Mouse (Mus musculus): Measurements from ENCODE around the gene Olfr117. TPM values are rescaled to one million over a fixed set of nuclear protein-coding genes. Genes with fewer than 3 reads are reported as not detected.

The Olfr117 gene
- total and polyA plus RNA-seq, 3 experiments, result not detected

DNA sequence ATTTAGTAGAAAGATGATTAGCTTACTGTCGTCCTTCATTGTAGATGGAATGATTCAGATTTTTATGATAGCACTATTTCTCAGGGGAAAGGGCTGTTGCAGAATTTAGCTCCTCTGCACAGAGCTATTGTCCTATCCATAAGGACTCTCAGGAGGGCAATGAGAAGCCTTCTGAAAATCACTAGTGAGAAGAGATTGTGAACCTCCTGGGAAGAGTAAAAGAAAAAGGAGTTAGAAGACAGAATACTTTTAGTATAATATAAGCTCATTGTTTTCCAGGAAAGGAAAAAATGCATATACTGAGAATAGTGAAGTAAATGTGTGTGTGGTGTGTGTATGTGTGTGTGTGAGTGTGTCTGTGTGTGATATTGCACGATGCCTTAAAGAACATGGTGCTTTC lies 3.1 kb upstream of the Olfr117 start, which contains the start of gene Olfr118:
Gene Olfr118 (plus strand): TSS at position 301 of the 400 bp plus-strand sequence.
- no peaks in the 10 kb centered on the region for H3K27me3 ChIP-seq (replicated peaks)
- no peaks in the 10 kb centered on the region for H3K36me3 ChIP-seq (replicated peaks in 1 of 2; ENCODE audit: control insufficient read depth in 1 of 2, insufficient read depth in 1 of 2, low read length in 1 of 2)
- TF ChIP-seq SMC3 (IDR thresholded peaks at IDR 0.05; ENCODE audit: low read depth, low read length), result no peak
- TF ChIP-seq IRF4 (IDR thresholded peaks at IDR 0.05; ENCODE audit: low read depth, low read length), result no peak
- no peak for TF ChIP-seq MAX (IDR thresholded peaks at IDR 0.05; ENCODE audit: low read length)
- no peak for TF ChIP-seq TCF12 (IDR thresholded peaks at IDR 0.05; ENCODE audit: low read depth, low read length)
- no peak for TF ChIP-seq ZMIZ1 (IDR thresholded peaks at IDR 0.05; ENCODE audit: low read depth, low read length)
- no peak for TF ChIP-seq POLR2A (IDR thresholded peaks at IDR 0.05; ENCODE audit: low read depth, low read length)
- no peak within 1 kb of the TSS for H3K4me2 ChIP-seq (ENCODE audit: insufficient read depth, low read depth, poor library complexity, severe bottlenecking)
- in situ Hi-C loops (cut with MboI; ENCODE audit: low pct_ligation_motif_present, low pct_unique_long_range_greater_than_20kb, low sequenced_read_pairs), result no loop called here
- no peak within 1 kb of the TSS for H3K27ac ChIP-seq (ENCODE audit: insufficient read depth, low read depth)
- no peaks in the 10 kb centered on the region for H3K4me1 ChIP-seq (ENCODE audit: control insufficient read depth in 1 of 2, insufficient read depth in 2 of 2)
- no peaks in the 10 kb centered on the region for H3K79me2 ChIP-seq (replicated peaks; ENCODE audit: control insufficient read depth, extremely low read depth, insufficient read depth, poor library complexity, severe bottlenecking)
- peaks cover 2% of the 10 kb centered on the region for H3K9me3 ChIP-seq (replicated peaks; ENCODE audit: low read length)
- no peak for DNase-seq (ENCODE audit: extremely low read depth)
- no peak within 1 kb of the TSS for H3K9ac ChIP-seq (ENCODE audit: insufficient read depth, low read depth)
- no peak within 1 kb of the TSS for H3K4me3 ChIP-seq (replicated peaks in 1 of 3; ENCODE audit: low read depth in 2 of 3, low read length in 2 of 3, poor library complexity in 1 of 3)
- dilution Hi-C loops (cut with MboI; ENCODE audit: extremely low pct_ligation_motif_present, extremely low pct_unique_long_range_greater_than_20kb, low sequenced_read_pairs), result no loop called here

DNA sequence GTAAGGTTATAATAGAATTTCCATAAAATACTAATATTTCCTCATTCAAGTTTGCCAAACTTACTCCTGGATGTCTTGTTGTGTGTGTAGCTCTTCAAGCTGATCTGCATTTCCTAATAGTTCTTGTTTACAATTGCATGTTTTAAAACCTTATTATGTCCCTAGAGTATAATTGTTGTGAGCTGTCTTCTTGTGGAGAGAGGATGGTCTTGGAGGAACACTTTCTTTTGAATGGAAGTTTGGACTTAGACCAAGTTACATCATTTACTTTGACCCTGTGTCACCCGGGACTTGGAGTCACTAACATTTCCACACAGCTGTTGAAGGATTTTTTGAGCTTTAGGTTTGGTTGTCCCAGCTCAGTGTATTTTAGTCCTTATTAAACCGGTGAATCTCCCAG lies 36.6 kb downstream of the Olfr117 start, which contains the start of the genes Olfr115 and Olfr116:
Gene Olfr115 (minus strand): TSS at position 101 of the 400 bp plus-strand sequence.
Gene Olfr116 (minus strand): TSS at position 191 of the 400 bp plus-strand sequence.
- dilution Hi-C loops (cut with MboI; ENCODE audit: extremely low pct_ligation_motif_present, extremely low pct_unique_long_range_greater_than_20kb, low sequenced_read_pairs), result no loop called here
- H3K4me2 ChIP-seq (ENCODE audit: insufficient read depth, low read depth, poor library complexity, severe bottlenecking), result no peak within 1 kb of the TSS
- peaks cover 4% of the 10 kb centered on the region for H3K9me3 ChIP-seq (replicated peaks; ENCODE audit: low read length)
- no peak within 1 kb of the TSS for H3K9ac ChIP-seq (ENCODE audit: insufficient read depth, low read depth)
- no peak within 1 kb of the TSS for H3K4me3 ChIP-seq (replicated peaks in 1 of 3; ENCODE audit: low read depth in 2 of 3, low read length in 2 of 3, poor library complexity in 1 of 3)
- no peaks in the 10 kb centered on the region for H3K4me1 ChIP-seq (ENCODE audit: control insufficient read depth in 1 of 2, insufficient read depth in 2 of 2)
- in situ Hi-C loops (cut with MboI; ENCODE audit: low pct_ligation_motif_present, low pct_unique_long_range_greater_than_20kb, low sequenced_read_pairs), result no loop called here
- no peaks in the 10 kb centered on the region for H3K27me3 ChIP-seq (replicated peaks)
- TF ChIP-seq MEF2A (IDR thresholded peaks at IDR 0.05; ENCODE audit: borderline replicate concordance, low read depth, low read length) (no peak), ZMIZ1 (IDR thresholded peaks at IDR 0.05; ENCODE audit: low read depth, low read length) (no peak), CHD1 (IDR thresholded peaks at IDR 0.05; ENCODE audit: low read depth, low read length) (no peak), PAX5 (IDR thresholded peaks at IDR 0.05; ENCODE audit: low read length) (no peak), CHD2 (IDR thresholded peaks at IDR 0.05; ENCODE audit: low read length) (no peak), USF2 (conservative IDR thresholded peaks at IDR 0.05; ENCODE audit: low read depth, low read length) (no peak), CTCF (conservative IDR thresholded peaks at IDR 0.05 in 1 of 2, IDR thresholded peaks at IDR 0.05 in 1 of 2; ENCODE audit: low read depth in 2 of 2, low read length in 2 of 2) (no peak), NRF1 (IDR thresholded peaks at IDR 0.05; ENCODE audit: low read depth, low read length) (no peak), ZNF384 (IDR thresholded peaks at IDR 0.05; ENCODE audit: low read depth, low read length) (no peak), ELF1 (IDR thresholded peaks at IDR 0.05; ENCODE audit: low read depth, low read length) (no peak), RCOR1 (conservative IDR thresholded peaks at IDR 0.05; ENCODE audit: low read depth, low read length) (no peak), USF1 (IDR thresholded peaks at IDR 0.05; ENCODE audit: low read depth, low read length) (no peak), POLR2AphosphoS2 (IDR thresholded peaks at IDR 0.05; ENCODE audit: low read depth, low read length) (no peak), JUN (IDR thresholded peaks at IDR 0.05; ENCODE audit: insufficient read depth, low read depth, low read length) (no peak), EP300 (IDR thresholded peaks at IDR 0.05; ENCODE audit: low read length) (no peak), MAFK (IDR thresholded peaks at IDR 0.05; ENCODE audit: insufficient replicate concordance, low read length) (no peak)
- no peaks in the 10 kb centered on the region for H3K36me3 ChIP-seq (replicated peaks in 1 of 2; ENCODE audit: control insufficient read depth in 1 of 2, insufficient read depth in 1 of 2, low read length in 1 of 2)
- H3K27ac ChIP-seq (ENCODE audit: insufficient read depth, low read depth), result no peak within 1 kb of the TSS
- no peaks in the 10 kb centered on the region for H3K79me2 ChIP-seq (replicated peaks; ENCODE audit: control insufficient read depth, extremely low read depth, insufficient read depth, poor library complexity, severe bottlenecking)
- DNase-seq (ENCODE audit: extremely low read depth), result no peak

Other genes with a start within 250 kb of the Olfr117 start
- not detected in 2 replicates for gene Olfr108, start 218.3 kb downstream of the Olfr117 start, total RNA-seq (2012; rRNA removed)
- not detected in 2 replicates for gene Olfr108, start 218.3 kb downstream of the Olfr117 start, total RNA-seq (2014; rRNA removed)
- gene Olfr108, start 218.3 kb downstream of the Olfr117 start, polyA plus RNA-seq (2012; ENCODE audit: insufficient read length, low read depth), result not detected in 2 replicates
- not detected in 2 replicates for gene Olfr109, start 204.9 kb downstream of the Olfr117 start, total RNA-seq (2012; rRNA removed)
- not detected in 2 replicates for gene Olfr109, start 204.9 kb downstream of the Olfr117 start, total RNA-seq (2014; rRNA removed)
- not detected in 2 replicates for gene Olfr109, start 204.9 kb downstream of the Olfr117 start, polyA plus RNA-seq (2012; ENCODE audit: insufficient read length, low read depth)
- gene H2-M2, start 180.2 kb downstream of the Olfr117 start, total RNA-seq (2012; rRNA removed), result not detected in 2 replicates
- gene H2-M2, start 180.2 kb downstream of the Olfr117 start, total RNA-seq (2014; rRNA removed), result not detected in 2 replicates
- 2.1 and 2.9 TPM in 2 replicates for gene H2-M2, start 180.2 kb downstream of the Olfr117 start, polyA plus RNA-seq (2012; ENCODE audit: insufficient read length, low read depth)
- not detected in 2 replicates for gene Olfr110, start 171.3 kb downstream of the Olfr117 start, total RNA-seq (2012; rRNA removed)
- gene Olfr110, start 171.3 kb downstream of the Olfr117 start, total RNA-seq (2014; rRNA removed), result not detected in 2 replicates
- gene Olfr110, start 171.3 kb downstream of the Olfr117 start, polyA plus RNA-seq (2012; ENCODE audit: insufficient read length, low read depth), result not detected in 2 replicates
- gene Olfr111, start 155.8 kb downstream of the Olfr117 start, total RNA-seq (2012; rRNA removed), result not detected in 2 replicates
- gene Olfr111, start 155.8 kb downstream of the Olfr117 start, total RNA-seq (2014; rRNA removed), result not detected in 2 replicates
- gene Olfr111, start 155.8 kb downstream of the Olfr117 start, polyA plus RNA-seq (2012; ENCODE audit: insufficient read length, low read depth), result not detected in 2 replicates
- not detected in 2 replicates for gene Olfr112, start 94.3 kb downstream of the Olfr117 start, total RNA-seq (2012; rRNA removed)
- gene Olfr112, start 94.3 kb downstream of the Olfr117 start, total RNA-seq (2014; rRNA removed), result not detected in 2 replicates
- not detected in 2 replicates for gene Olfr112, start 94.3 kb downstream of the Olfr117 start, polyA plus RNA-seq (2012; ENCODE audit: insufficient read length, low read depth)
- gene Olfr113, start 86.1 kb downstream of the Olfr117 start, total RNA-seq (2012; rRNA removed), result not detected in 2 replicates
- not detected in 2 replicates for gene Olfr113, start 86.1 kb downstream of the Olfr117 start, total RNA-seq (2014; rRNA removed)
- not detected in 2 replicates for gene Olfr113, start 86.1 kb downstream of the Olfr117 start, polyA plus RNA-seq (2012; ENCODE audit: insufficient read length, low read depth)
- gene Olfr114, start 71.0 kb downstream of the Olfr117 start, total RNA-seq (2012; rRNA removed), result not detected in 2 replicates
- gene Olfr114, start 71.0 kb downstream of the Olfr117 start, total RNA-seq (2014; rRNA removed), result not detected in 2 replicates
- gene Olfr114, start 71.0 kb downstream of the Olfr117 start, polyA plus RNA-seq (2012; ENCODE audit: insufficient read length, low read depth), result not detected in 2 replicates
- gene Olfr115, start 36.7 kb downstream of the Olfr117 start, total RNA-seq (2012; rRNA removed), result not detected in 2 replicates
- gene Olfr115, start 36.7 kb downstream of the Olfr117 start, total RNA-seq (2014; rRNA removed), result not detected in 2 replicates
- not detected in 2 replicates for gene Olfr115, start 36.7 kb downstream of the Olfr117 start, polyA plus RNA-seq (2012; ENCODE audit: insufficient read length, low read depth)
- not detected in 2 replicates for gene Olfr116, start 36.6 kb downstream of the Olfr117 start, total RNA-seq (2012; rRNA removed)
- gene Olfr116, start 36.6 kb downstream of the Olfr117 start, total RNA-seq (2014; rRNA removed), result not detected in 2 replicates
- gene Olfr116, start 36.6 kb downstream of the Olfr117 start, polyA plus RNA-seq (2012; ENCODE audit: insufficient read length, low read depth), result not detected in 2 replicates
- gene Olfr118, start 3.2 kb upstream of the Olfr117 start, total RNA-seq (2012; rRNA removed), result not detected in 2 replicates
- gene Olfr118, start 3.2 kb upstream of the Olfr117 start, total RNA-seq (2014; rRNA removed), result not detected in 2 replicates
- gene Olfr118, start 3.2 kb upstream of the Olfr117 start, polyA plus RNA-seq (2012; ENCODE audit: insufficient read length, low read depth), result not detected in 2 replicates
- gene Olfr119, start 32.8 kb upstream of the Olfr117 start, total RNA-seq (2012; rRNA removed), result not detected in 2 replicates
- not detected in 2 replicates for gene Olfr119, start 32.8 kb upstream of the Olfr117 start, total RNA-seq (2014; rRNA removed)
- not detected in 2 replicates for gene Olfr119, start 32.8 kb upstream of the Olfr117 start, polyA plus RNA-seq (2012; ENCODE audit: insufficient read length, low read depth)
- gene Olfr120, start 58.0 kb upstream of the Olfr117 start, total RNA-seq (2012; rRNA removed), result not detected in 2 replicates
- gene Olfr120, start 58.0 kb upstream of the Olfr117 start, total RNA-seq (2014; rRNA removed), result not detected in 2 replicates
- not detected in 2 replicates for gene Olfr120, start 58.0 kb upstream of the Olfr117 start, polyA plus RNA-seq (2012; ENCODE audit: insufficient read length, low read depth)
- not detected in 2 replicates for gene Olfr121, start 85.1 kb upstream of the Olfr117 start, total RNA-seq (2012; rRNA removed)
- not detected in 2 replicates for gene Olfr121, start 85.1 kb upstream of the Olfr117 start, total RNA-seq (2014; rRNA removed)
- gene Olfr121, start 85.1 kb upstream of the Olfr117 start, polyA plus RNA-seq (2012; ENCODE audit: insufficient read length, low read depth), result not detected in 2 replicates
- gene Olfr122, start 104.8 kb upstream of the Olfr117 start, total RNA-seq (2012; rRNA removed), result not detected in 2 replicates
- not detected in 2 replicates for gene Olfr122, start 104.8 kb upstream of the Olfr117 start, total RNA-seq (2014; rRNA removed)
- not detected in 2 replicates for gene Olfr122, start 104.8 kb upstream of the Olfr117 start, polyA plus RNA-seq (2012; ENCODE audit: insufficient read length, low read depth)
- gene Olfr123, start 129.7 kb upstream of the Olfr117 start, total RNA-seq (2012; rRNA removed), result not detected in 2 replicates
- gene Olfr123, start 129.7 kb upstream of the Olfr117 start, total RNA-seq (2014; rRNA removed), result not detected in 2 replicates
- gene Olfr123, start 129.7 kb upstream of the Olfr117 start, polyA plus RNA-seq (2012; ENCODE audit: insufficient read length, low read depth), result not detected in 2 replicates
- gene Olfr124, start 136.1 kb upstream of the Olfr117 start, total RNA-seq (2012; rRNA removed), result not detected in 2 replicates
- not detected in 2 replicates for gene Olfr124, start 136.1 kb upstream of the Olfr117 start, total RNA-seq (2014; rRNA removed)
- not detected in 2 replicates for gene Olfr124, start 136.1 kb upstream of the Olfr117 start, polyA plus RNA-seq (2012; ENCODE audit: insufficient read length, low read depth)
- gene Olfr125, start 169.2 kb upstream of the Olfr117 start, total RNA-seq (2012; rRNA removed), result not detected in 2 replicates
- not detected in 2 replicates for gene Olfr125, start 169.2 kb upstream of the Olfr117 start, total RNA-seq (2014; rRNA removed)
- gene Olfr125, start 169.2 kb upstream of the Olfr117 start, polyA plus RNA-seq (2012; ENCODE audit: insufficient read length, low read depth), result not detected in 2 replicates
- not detected in 2 replicates for gene Olfr126, start 183.7 kb upstream of the Olfr117 start, total RNA-seq (2012; rRNA removed)
- gene Olfr126, start 183.7 kb upstream of the Olfr117 start, total RNA-seq (2014; rRNA removed), result not detected in 2 replicates
- gene Olfr126, start 183.7 kb upstream of the Olfr117 start, polyA plus RNA-seq (2012; ENCODE audit: insufficient read length, low read depth), result not detected in 2 replicates
- not detected in 2 replicates for gene Olfr127, start 236.7 kb upstream of the Olfr117 start, total RNA-seq (2012; rRNA removed)
- not detected in 2 replicates for gene Olfr127, start 236.7 kb upstream of the Olfr117 start, total RNA-seq (2014; rRNA removed)
- 0.07 and 0.10 TPM in 2 replicates for gene Olfr127, start 236.7 kb upstream of the Olfr117 start, polyA plus RNA-seq (2012; ENCODE audit: insufficient read length, low read depth)

All from CH12.LX (cell line).